Mouse (Mus musculus) heart, embryonic 15.5 days (tissue): Measurements from ENCODE around the gene Slc12a3. TPM values are rescaled to one million over a fixed set of nuclear protein-coding genes. Genes with fewer than 3 reads are reported as not detected.

Experiments used
- ATAC-seq: fragments of 200-750 bp; cut with Nextera tagmentation; replicated peaks from 2 replicates; pipeline ENCODE4 v1.8.0; 2017; ENCODE audit warnings: low read depth, moderate TSS enrichment; ENCODE audit not compliant: insufficient number of reproducible peaks, insufficient read depth, low FRiP score
- H3K27ac ChIP-seq: fragments of 300-500 bp; sonication (generic); 2 replicates; pipeline ENCODE4 v1.5.1; 2015; ENCODE audit warnings: mild to moderate bottlenecking, inconsistent platforms
- H3K27me3 ChIP-seq: fragments of 300-500 bp; sonication (generic); 2 replicates; pipeline ENCODE4 v1.6.1; 2015; ENCODE audit warnings: inconsistent platforms
- H3K36me3 ChIP-seq: fragments of 300-500 bp; sonication (generic); 2 replicates; pipeline ENCODE4 v1.6.1; 2015; ENCODE audit warnings: mild to moderate bottlenecking, inconsistent platforms
- H3K4me1 ChIP-seq: fragments of 300-500 bp; sonication (generic); replicated peaks from 2 replicates; pipeline ENCODE4 v1.6.1; 2015; ENCODE audit warnings: inconsistent platforms
- H3K4me2 ChIP-seq: fragments of 300-500 bp; sonication (generic); 2 replicates; pipeline ENCODE4 v1.6.1; 2015; ENCODE audit warnings: inconsistent platforms, mild to moderate bottlenecking, moderate library complexity
- H3K4me3 ChIP-seq: fragments of 300-500 bp; sonication (generic); 2 replicates; pipeline ENCODE4 v1.5.1; 2015; ENCODE audit warnings: mild to moderate bottlenecking, inconsistent platforms
- H3K9ac ChIP-seq: fragments of 300-500 bp; sonication (generic); 2 replicates; pipeline ENCODE4 v1.6.1; 2015; ENCODE audit warnings: mild to moderate bottlenecking, inconsistent platforms
- H3K9me3 ChIP-seq: fragments of 300-500 bp; sonication (generic); replicated peaks from 2 replicates; pipeline ENCODE4 v1.6.1; 2016; ENCODE audit warnings: inconsistent platforms
- WGBS: fragments of 180-500 bp; shearing (Covaris S2); methylation state at CpG from one replicate; pipeline ENCODE4 v1.1.7; 2015; ENCODE audit warnings: mixed read lengths; 5-methylcytosine and 5-hydroxymethylcytosine counted together
- polyA plus RNA-seq: library from polyadenylated mRNA; unstranded; fragments of >200 nt; fragmentation: Nextera tagmentation; extraction: Ambion mirVana; gene quantifications from 2 replicates; pipeline ENCODE4 v1.2.1, GENCODE M21; 2015

The Slc12a3 gene
- polyA plus RNA-seq, 1 experiment from 2014 or later: 0.15 TPM

DNA sequence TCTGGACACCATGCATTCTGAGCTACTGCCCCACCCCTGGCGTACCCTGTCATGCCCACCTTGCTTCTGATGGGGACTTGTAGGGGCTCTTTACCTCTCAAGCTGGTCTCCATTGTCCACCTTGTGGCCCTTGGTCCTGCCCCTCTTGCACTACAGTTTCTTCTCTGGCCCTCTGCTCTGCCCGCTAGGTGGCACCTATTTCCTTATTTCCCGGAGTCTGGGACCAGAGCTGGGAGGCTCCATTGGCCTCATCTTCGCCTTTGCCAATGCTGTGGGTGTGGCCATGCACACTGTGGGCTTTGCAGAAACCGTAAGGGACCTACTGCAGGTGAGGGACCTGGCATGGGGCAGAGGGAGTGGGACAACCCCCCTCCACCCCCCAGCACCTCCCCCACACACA, 4.3 kb downstream of the Slc12a3 start:
- H3K36me3 ChIP-seq: no peaks in the 10 kb centered on the region
- no peak for ATAC-seq
- WGBS: 46% methylated on average over 5 of the region's 5 CpGs
- no peak overlapping the region for H3K9ac ChIP-seq
- no peaks in the 10 kb centered on the region for H3K9me3 ChIP-seq
- H3K27ac ChIP-seq: no peak overlapping the region
- H3K27me3 ChIP-seq: peaks cover 16% of the 10 kb centered on the region; the same call in 1 of the 2 replicates
- H3K4me1 ChIP-seq: no peaks in the 10 kb centered on the region
- no peak overlapping the region for H3K4me3 ChIP-seq
- H3K4me2 ChIP-seq: no peak overlapping the region

DNA sequence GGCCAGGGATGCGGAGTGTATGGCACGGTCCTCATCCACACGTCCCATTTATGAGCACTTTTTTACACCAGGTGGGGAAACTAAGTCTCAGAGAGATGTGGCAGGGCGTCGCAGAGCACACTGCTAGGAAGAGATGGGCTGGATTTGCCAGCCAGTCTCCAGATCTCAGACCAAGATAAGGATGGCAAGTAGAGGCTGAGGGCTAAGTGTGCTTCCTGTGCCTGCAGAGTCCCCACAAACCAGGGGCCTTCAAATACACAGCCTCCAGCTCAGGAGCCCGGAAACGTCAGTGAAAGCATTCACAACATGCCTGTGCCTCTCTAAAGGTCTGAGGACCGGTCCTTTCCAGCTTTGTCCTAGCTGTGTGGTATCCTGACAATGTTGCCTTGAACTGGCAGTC, 8.6 kb downstream of the Slc12a3 start:
- Histone ChIP-seq H3K9ac (no peak overlapping the region), H3K36me3 (no peaks in the 10 kb centered on the region), H3K9me3 (no peaks in the 10 kb centered on the region), H3K27me3 (no peaks in the 10 kb centered on the region), H3K4me1 (no peaks in the 10 kb centered on the region), H3K27ac (no peak overlapping the region), H3K4me2 (no peak overlapping the region), H3K4me3 (no peak overlapping the region)
- WGBS: 66% methylated on average over 8 of the region's 8 CpGs
- ATAC-seq: no peak

DNA sequence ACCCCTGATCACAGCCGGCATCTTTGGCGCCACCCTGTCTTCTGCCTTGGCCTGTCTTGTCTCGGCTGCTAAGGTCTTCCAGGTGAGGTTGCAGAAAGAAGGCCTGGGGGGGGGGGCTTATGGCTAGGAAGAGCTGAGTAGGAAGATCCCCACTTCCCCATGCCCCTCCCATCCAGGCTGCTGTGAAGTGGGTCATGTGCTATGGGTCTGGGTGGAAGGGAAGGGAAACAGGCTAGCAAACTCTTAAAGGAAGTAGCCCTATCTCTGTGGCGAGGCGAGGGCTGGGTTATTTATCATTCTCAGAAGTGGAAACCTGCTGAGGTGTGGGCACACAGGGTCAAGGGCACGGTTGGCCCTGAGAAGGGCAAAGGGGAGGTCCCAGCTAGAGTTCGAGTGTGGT, 11.8 kb downstream of the Slc12a3 start:
- WGBS: 66% methylated on average over 7 of the region's 7 CpGs
- Histone ChIP-seq H3K4me3 (no peak overlapping the region), H3K9me3 (no peaks in the 10 kb centered on the region), H3K36me3 (no peaks in the 10 kb centered on the region), H3K9ac (no peak overlapping the region), H3K27ac (no peak overlapping the region), H3K4me1 (peaks cover 2% of the 10 kb centered on the region; the same call in 1 of the 2 replicates), H3K4me2 (no peak overlapping the region), H3K27me3 (no peaks in the 10 kb centered on the region)
- no peak for ATAC-seq

DNA sequence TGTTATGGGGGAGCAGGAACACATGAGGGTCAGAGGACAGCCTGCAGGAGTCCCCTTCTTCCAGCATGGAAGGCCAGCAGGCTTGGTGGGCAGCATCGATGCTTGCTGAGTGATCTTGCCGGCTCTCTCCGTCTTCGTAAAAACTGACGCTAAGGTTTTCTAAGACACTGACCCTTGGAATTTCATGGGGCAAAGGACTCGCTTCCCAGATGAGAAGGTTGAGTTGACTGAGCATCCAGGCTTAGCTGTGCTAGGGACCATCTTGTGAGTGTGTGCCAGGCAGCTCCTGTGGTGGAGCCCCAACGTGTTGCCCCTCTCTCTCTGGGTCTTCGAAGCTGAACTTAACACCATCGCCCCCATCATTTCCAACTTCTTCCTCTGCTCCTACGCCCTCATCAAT, 13.7 kb downstream of the Slc12a3 start:
- Histone ChIP-seq H3K36me3 (no peaks in the 10 kb centered on the region), H3K4me3 (no peak overlapping the region), H3K9me3 (no peaks in the 10 kb centered on the region), H3K4me1 (peaks cover 2% of the 10 kb centered on the region; the same call in 1 of the 2 replicates), H3K27ac (no peak overlapping the region), H3K4me2 (no peak overlapping the region), H3K27me3 (no peaks in the 10 kb centered on the region), H3K9ac (no peak overlapping the region)
- 84% methylated on average over 10 of the region's 10 CpGs for WGBS
- ATAC-seq: no peak

DNA sequence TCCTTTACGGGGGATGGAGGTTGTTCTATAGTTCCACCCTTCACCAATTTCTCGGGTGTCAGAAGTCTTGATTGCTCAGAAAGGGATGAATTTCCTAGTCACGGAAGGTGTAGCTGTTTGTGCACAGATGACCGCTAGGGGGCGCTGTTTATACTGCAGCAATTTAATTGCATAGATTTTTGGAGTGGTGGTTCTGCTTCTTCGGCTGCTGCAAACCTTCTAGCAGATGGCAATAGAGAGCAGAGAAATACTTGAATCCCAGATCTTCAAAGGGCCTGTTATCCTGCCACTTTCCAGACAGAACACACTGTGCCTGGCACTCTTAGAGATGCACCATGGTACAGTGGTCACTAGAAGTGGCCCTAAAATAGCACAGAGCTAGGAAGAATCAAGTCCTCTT, 14.3 kb downstream of the Slc12a3 start:
- ATAC-seq: no peak

DNA sequence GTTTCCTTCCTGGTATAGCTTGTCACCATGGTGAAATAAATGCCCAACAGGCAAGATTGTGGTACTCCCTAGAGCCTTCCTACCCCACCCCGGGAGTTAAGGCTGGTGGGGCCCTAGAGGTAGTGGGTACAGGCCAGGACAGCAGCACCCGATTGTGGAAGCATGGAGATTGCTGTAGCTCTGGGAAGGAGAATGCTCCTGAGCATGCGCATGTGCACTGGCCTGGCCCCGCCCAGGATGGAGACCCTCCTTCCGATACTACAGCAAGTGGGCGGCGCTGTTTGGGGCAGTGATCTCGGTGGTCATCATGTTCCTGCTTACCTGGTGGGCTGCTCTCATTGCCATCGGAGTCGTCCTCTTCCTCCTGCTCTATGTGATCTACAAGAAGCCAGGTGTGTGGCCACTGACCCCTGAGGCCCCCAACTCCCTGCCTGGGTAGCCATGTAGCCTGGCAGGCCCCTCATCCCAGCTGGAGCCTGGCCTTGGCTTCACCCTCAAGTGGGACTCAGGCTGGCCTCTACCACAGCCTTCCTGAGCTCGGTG, 14.8 kb downstream of the Slc12a3 start:
- no peak for ATAC-seq
- Histone ChIP-seq H3K9me3 (no peaks in the 10 kb centered on the region), H3K4me1 (peaks cover 9% of the 10 kb centered on the region), H3K4me2 (no peak overlapping the region), H3K9ac (no peak overlapping the region), H3K27ac (no peak overlapping the region), H3K36me3 (no peaks in the 10 kb centered on the region), H3K27me3 (no peaks in the 10 kb centered on the region), H3K4me3 (no peak overlapping the region)
- 77% methylated on average over 11 of the region's 11 CpGs for WGBS

More for the DNA sequence above, 14.3 kb downstream of the Slc12a3 start:
- Histone ChIP-seq H3K27me3 (no peaks in the 10 kb centered on the region), H3K36me3 (no peaks in the 10 kb centered on the region), H3K27ac (no peak overlapping the region), H3K4me3 (no peak overlapping the region), H3K4me2 (no peak overlapping the region), H3K9me3 (no peaks in the 10 kb centered on the region), H3K9ac (no peak overlapping the region), H3K4me1 (peaks cover 5% of the 10 kb centered on the region)
- 11% methylated on average over 6 of the region's 6 CpGs for WGBS

DNA sequence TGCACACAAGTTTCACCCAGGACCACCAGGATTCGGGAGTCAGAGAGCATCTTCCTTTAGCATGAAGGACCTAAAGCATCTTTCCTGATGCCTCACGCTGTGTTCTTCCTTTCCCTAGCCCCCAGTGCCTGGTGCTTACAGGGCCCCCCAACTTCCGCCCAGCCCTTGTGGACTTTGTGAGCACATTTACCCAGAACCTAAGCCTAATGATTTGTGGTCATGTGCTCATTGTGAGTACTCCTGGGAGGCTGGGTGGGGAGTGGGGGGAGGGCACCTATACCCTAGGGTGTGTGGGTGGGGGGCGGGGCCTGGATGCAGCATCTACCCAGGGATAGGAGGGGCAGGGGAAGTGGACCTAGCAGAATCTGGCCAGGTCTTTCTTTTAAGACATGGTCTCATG, 16.7 kb downstream of the Slc12a3 start:
- WGBS: 80% methylated on average over 4 of the region's 4 CpGs
- Histone ChIP-seq H3K36me3 (no peaks in the 10 kb centered on the region), H3K4me3 (no peak overlapping the region), H3K9ac (no peak overlapping the region), H3K27ac (no peak overlapping the region), H3K4me1 (peaks cover 9% of the 10 kb centered on the region), H3K9me3 (no peaks in the 10 kb centered on the region), H3K27me3 (no peaks in the 10 kb centered on the region), H3K4me2 (no peak overlapping the region)
- no peak for ATAC-seq

DNA sequence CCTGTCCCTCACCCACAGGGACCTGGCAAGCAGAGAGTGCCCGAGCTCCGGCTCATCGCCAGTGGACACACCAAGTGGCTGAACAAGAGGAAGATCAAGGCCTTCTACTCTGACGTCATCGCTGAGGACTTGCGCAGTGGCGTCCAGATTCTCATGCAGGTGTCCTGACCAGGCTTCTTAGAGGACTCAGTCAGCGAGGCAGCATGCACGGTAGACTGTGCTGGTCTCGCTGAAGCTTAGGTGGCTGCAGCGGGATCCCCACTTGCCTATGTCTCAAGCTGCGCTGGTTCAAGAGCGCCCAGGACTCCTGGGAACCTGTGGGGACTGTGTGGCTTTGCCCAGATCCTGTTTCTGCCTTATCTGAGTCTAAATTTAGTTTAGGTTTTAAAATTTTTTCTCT, 17.3 kb downstream of the Slc12a3 start:
- no peak overlapping the region for H3K9ac ChIP-seq
- 88% methylated on average over 13 of the region's 13 CpGs for WGBS

DNA sequence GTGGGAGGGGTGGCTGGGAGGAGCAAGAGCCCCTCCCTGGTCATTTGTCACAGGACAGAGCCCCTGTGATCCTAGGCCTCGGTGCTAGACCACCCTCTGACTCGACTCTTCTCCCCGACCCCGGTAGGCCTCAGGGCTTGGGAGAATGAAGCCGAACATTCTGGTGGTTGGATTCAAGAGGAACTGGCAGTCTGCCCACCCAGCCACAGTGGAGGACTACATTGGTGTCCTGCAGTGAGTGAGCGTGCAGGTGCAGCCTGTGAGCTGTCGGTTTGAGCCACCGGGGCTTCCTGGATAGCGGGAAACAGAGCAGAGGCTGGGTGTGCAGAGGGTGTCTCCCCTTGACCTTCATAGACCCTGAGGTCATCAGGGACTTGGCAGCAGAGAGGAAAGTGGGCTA, 19.4 kb downstream of the Slc12a3 start:
- 0 out of 2 replicates have a peak, but pooled peaks have one; percentile 23 for ATAC-seq
- 43% methylated on average over 9 of the region's 9 CpGs for WGBS
- no peak overlapping the region for H3K27ac ChIP-seq
- H3K4me1 ChIP-seq: peaks cover 7% of the 10 kb centered on the region
- H3K9ac ChIP-seq: no peak overlapping the region
- H3K4me2 ChIP-seq: no peak overlapping the region
- no peaks in the 10 kb centered on the region for H3K36me3 ChIP-seq
- no peak overlapping the region for H3K4me3 ChIP-seq
- H3K27me3 ChIP-seq: no peaks in the 10 kb centered on the region
- H3K9me3 ChIP-seq: no peaks in the 10 kb centered on the region

More for the DNA sequence above, 17.3 kb downstream of the Slc12a3 start:
- no peak overlapping the region for H3K4me3 ChIP-seq
- no peaks in the 10 kb centered on the region for H3K27me3 ChIP-seq
- H3K36me3 ChIP-seq: no peaks in the 10 kb centered on the region
- H3K4me1 ChIP-seq: peaks cover 9% of the 10 kb centered on the region
- no peak overlapping the region for H3K27ac ChIP-seq
- H3K4me2 ChIP-seq: no peak overlapping the region
- no peak for ATAC-seq
- no peaks in the 10 kb centered on the region for H3K9me3 ChIP-seq

DNA sequence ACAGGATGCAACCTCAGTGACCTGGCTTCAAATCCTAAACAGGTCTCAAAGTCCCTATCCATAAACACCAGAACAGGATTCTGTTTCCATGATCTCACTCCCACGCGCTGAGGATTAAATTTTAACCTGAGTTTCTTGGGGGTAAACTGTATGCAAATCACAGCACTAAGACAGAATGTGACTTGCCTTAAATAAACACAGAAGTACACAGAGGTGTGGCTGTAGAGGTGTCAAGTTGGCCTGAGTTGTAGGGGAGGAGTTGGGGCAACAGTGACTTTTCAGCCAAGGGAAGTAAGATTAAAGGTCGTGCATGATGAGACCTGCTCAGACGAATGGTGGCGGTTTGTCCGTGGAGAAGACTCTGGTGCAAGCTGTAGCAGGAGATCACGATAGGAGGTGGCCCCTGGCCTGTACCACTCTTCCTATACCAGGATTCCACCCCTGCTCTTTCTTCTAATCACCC, 25.1 kb downstream of the Slc12a3 start:
- no peak for ATAC-seq
- Histone ChIP-seq H3K9me3 (no peaks in the 10 kb centered on the region), H3K27me3 (no peaks in the 10 kb centered on the region), H3K9ac (no peak overlapping the region), H3K36me3 (no peaks in the 10 kb centered on the region), H3K27ac (peak overlapping the region; percentile 35; the same call in 1 of the 2 replicates), H3K4me2 (no peak overlapping the region), H3K4me1 (peaks cover 27% of the 10 kb centered on the region), H3K4me3 (no peak overlapping the region)
- 70% methylated on average over 7 of the region's 7 CpGs for WGBS

DNA sequence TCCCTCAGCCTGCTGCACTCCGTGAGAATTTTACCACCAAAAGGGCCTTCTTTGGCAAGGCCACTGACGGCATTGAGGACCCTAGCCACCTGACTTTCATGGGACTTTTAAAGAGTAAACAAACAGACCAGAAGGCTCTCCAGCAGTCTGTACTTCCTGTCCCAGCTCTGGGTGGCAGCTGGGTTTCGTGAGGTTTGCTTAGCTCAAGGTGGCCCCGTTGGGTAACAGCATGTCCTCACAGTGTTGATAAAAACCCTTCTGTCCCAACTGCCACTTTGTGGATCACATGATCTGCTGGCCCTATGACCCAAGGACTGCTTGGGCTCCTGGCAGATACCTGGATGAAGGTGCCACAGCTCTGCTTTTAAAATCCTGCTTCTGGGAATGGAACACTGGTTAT, 25.6 kb downstream of the Slc12a3 start:
- 54% methylated on average over 4 of the region's 4 CpGs for WGBS
- peak overlapping the region; percentile 35 for H3K27ac ChIP-seq
- H3K9ac ChIP-seq: no peak overlapping the region
- no peaks in the 10 kb centered on the region for H3K27me3 ChIP-seq
- H3K9me3 ChIP-seq: no peaks in the 10 kb centered on the region
- no peaks in the 10 kb centered on the region for H3K36me3 ChIP-seq
- H3K4me2 ChIP-seq: no peak overlapping the region
- no peak overlapping the region for H3K4me3 ChIP-seq
- ATAC-seq: no peak
- H3K4me1 ChIP-seq: peaks cover 29% of the 10 kb centered on the region

DNA sequence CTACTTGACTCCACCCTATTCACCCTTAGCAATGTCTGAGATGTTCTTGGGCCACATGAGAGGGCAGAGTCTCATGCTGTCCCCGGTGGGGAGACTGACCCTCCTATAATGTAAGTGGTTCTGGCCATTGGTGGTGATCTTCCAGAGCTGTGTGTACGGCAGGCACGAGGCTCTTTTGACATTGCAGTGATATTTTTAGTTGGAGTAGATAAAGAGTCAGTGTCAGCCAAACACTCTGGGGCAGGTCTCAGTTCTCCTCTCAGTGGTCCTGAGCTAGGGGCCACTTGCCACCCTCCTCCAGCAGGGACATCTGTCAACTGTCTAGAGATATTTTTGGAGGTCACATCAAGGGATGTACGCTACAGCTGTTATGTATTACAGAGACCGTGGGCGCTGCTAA, 28.2 kb downstream of the Slc12a3 start:
- 28% methylated on average over 6 of the region's 6 CpGs for WGBS
- no peaks in the 10 kb centered on the region for H3K27me3 ChIP-seq
- H3K4me2 ChIP-seq: no peak overlapping the region
- no peak overlapping the region for H3K4me3 ChIP-seq
- H3K9ac ChIP-seq: no peak overlapping the region
- no peaks in the 10 kb centered on the region for H3K9me3 ChIP-seq
- ATAC-seq: peak; percentile 50
- H3K36me3 ChIP-seq: no peaks in the 10 kb centered on the region
- peaks cover 41% of the 10 kb centered on the region for H3K4me1 ChIP-seq
- H3K27ac ChIP-seq: peak overlapping the region; percentile 76
